Mouse (Mus musculus) spleen, postnatal 0 days (tissue): ENCODE measurements around the gene Gm5849. TPM values are rescaled to one million over a fixed set of nuclear protein-coding genes. Genes with fewer than 3 reads are reported as not detected.

Experiments
- polyA plus RNA-seq: library from polyadenylated mRNA; unstranded; fragments of >200 nt; fragmentation: Nextera tagmentation; extraction: Ambion mirVana; gene quantifications from 2 replicates; pipeline ENCODE4 v1.2.1, GENCODE M21; 2015

The Gm5849 gene
- not detected in 2 replicates for polyA plus RNA-seq

DNA sequence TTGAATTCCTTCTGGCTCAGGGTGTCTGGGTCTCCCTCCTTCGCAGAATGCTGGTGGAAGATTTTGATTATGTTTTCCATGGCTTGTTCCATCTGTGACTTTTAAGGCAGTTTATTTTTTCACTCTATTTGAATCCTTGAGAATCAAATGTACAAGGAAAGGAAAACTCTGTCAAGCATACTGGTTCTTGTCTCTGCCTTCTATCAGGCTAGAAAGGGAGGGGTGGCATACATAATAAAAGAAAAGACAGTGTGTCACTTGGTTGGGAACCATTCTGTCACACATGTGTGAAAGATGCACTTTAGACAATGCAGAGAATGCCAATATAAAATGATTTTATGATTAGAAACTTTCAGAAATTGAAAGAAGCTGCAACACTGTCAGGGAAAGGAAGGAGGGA, at the start of gene Gm5849:
Gm5849 (minus strand) TSS at position 101 of the 400 bp plus-strand sequence.

DNA sequence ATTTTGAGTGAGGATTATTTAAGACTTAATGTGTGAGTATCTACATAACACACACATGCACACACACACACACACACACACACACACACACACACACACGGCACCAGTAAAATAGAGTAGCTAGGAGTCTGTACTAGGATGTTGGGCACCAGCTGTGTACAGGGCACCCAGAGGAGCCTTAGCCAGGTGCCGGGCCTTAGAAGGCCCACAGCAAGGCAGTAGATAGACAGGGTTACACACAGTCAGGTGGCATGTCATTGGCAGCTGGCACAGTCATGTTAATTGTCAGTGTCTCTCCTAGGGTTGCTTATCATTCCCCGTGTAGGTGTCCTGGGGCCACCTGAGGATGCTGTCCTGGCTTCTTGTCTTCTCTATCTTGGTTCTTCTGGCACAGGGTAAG, 51.1 kb downstream of the Gm5849 start, which contains the start of gene Pglyrp4:
Pglyrp4 (plus strand) TSS at position 301 of the 400 bp plus-strand sequence.

Other genes starting within 250 kb of the Gm5849 start
- gene S100a16, start 240.6 kb downstream of the Gm5849 start, polyA plus RNA-seq, result 95.5 and 120 TPM in 2 replicates
- 0.04 and 0.29 TPM in 2 replicates for gene S100a3, start 217.3 kb downstream of the Gm5849 start, polyA plus RNA-seq
- 0.51 and 0.53 TPM in 2 replicates for gene S100a2, start 187.6 kb downstream of the Gm5849 start, polyA plus RNA-seq
- not detected in 2 replicates for gene Gm42674, start 176.0 kb downstream of the Gm5849 start, polyA plus RNA-seq
- gene S100a4, start 174.1 kb downstream of the Gm5849 start, polyA plus RNA-seq, result 31.4 and 44.9 TPM in 2 replicates
- gene S100a5, start 169.4 kb downstream of the Gm5849 start, polyA plus RNA-seq, result not detected in 2 replicates
- 523 and 632 TPM in 2 replicates for gene S100a6, start 165.0 kb downstream of the Gm5849 start, polyA plus RNA-seq
- gene S100a7a, start 123.9 kb downstream of the Gm5849 start, polyA plus RNA-seq, result 0.12 and 0.19 TPM in 2 replicates
- gene S100a8, start 108.9 kb downstream of the Gm5849 start, polyA plus RNA-seq, result 6,399 and 9,279 TPM in 2 replicates
- gene S100a9, start 82.2 kb downstream of the Gm5849 start, polyA plus RNA-seq, result 4,383 and 6,343 TPM in 2 replicates
- gene Pglyrp4, start 51.0 kb downstream of the Gm5849 start, polyA plus RNA-seq, result 0.13 and 0.26 TPM in 2 replicates